Mouse (Mus musculus): ENCODE results near the gene Rundc1. TPM values are rescaled to one million over a fixed set of nuclear protein-coding genes. Genes with fewer than 3 reads are reported as not detected.
"Not testable (repeated sequence)": the region's sequence is repeated elsewhere in the genome, so short reads cannot be mapped to it uniquely, and the experiment has no call there.

The Rundc1 gene
- 28.7 and 29.0 TPM in 2 replicates for polyA plus RNA-seq (2015; fragmentation: Nextera tagmentation; extraction: Ambion mirVana)

DNA sequence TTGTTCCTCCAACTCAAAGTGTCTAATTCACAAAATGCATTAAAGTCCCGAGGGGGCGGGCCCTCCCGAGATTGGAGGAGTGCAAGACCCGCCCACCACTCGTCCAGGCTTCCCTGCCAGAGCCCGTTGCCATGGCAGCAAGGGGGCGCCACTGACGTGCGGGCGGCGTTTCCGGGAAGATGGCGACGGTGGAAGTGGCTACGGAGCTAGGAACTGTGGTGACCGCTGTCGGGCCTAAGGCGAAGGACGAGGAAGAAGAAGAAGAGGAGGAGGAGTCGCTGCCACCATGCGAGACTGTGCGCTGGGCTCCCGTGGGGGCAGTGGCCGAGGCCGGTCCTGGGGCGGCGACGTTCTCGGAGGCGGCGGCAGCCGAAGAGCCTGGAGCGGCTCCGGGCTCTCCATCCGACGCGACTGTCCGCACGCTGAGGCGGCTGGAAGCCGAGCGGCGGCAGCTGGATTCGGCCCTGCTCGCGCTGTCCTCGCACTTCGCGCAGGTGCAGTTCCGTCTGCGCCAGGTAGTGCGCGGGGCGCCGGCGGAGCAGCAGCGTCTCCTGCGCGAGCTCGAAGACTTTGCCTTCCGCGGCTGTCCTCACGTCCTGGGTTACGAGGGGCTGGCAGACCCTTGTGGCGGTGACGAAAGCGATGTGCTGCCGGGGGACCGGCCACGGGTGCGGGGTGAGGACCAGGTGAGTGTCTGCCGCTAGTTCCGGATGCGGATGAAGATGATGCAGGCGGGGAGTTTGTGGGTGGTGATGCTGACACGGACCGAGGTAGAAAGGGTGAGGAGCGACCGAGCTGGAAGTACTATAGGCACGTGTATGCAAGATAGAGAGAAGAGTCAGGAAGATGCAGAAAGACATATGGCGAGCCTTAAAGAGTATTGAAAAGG lies at the start of gene Rundc1, which contains the start of gene Ptges3l:
TSS of gene Rundc1 (plus strand) at position 161 of the 889 bp plus-strand sequence.
TSS of gene Ptges3l (minus strand) at position 409 of the 889 bp plus-strand sequence.
- Histone ChIP-seq H3K4me2 (peak within 1 kb of the TSS; percentile 83), H3K27me3 (replicated peaks) (no peaks in the 10 kb centered on the region), H3K4me1 (peaks cover 31% of the 10 kb centered on the region), H3K9me3 (replicated peaks) (no peaks in the 10 kb centered on the region), H3K9ac (replicated peaks) (peak within 1 kb of the TSS; percentile 71), H3K36me3 (peaks cover 11% of the 10 kb centered on the region), H3K27ac (replicated peaks) (peak within 1 kb of the TSS; percentile 93), H3K4me3 (replicated peaks) (peak within 1 kb of the TSS; percentile 72)
- ATAC-seq (ENCODE audit: low FRiP score): peak; percentile 94
- WGBS: under 1% methylated on average over 80 of the region's 81 CpGs

GRCm38 (mm10) chr11:101378196-101378595 lies 46.7 kb upstream of the Rundc1 start:
- 93% methylated on average over 8 of the region's 8 CpGs for WGBS
- not testable (repeated sequence) for H3K4me3 ChIP-seq (replicated peaks); H3K9ac ChIP-seq (replicated peaks); H3K4me2 ChIP-seq; H3K27ac ChIP-seq (replicated peaks); H3K27me3 ChIP-seq (replicated peaks); H3K9me3 ChIP-seq (replicated peaks); ATAC-seq (ENCODE audit: low FRiP score); H3K4me1 ChIP-seq; H3K36me3 ChIP-seq

GRCm38 (mm10) chr11:101378926-101379325 lies 46.0 kb upstream of the Rundc1 start:
- Histone ChIP-seq H3K27me3 (replicated peaks) (no peaks in the 10 kb centered on the region), H3K4me2 (no peak overlapping the region), H3K9me3 (replicated peaks) (no peaks in the 10 kb centered on the region), H3K4me3 (replicated peaks) (no peak overlapping the region), H3K27ac (replicated peaks) (no peak overlapping the region), H3K9ac (replicated peaks) (no peak overlapping the region), H3K4me1 (no peaks in the 10 kb centered on the region), H3K36me3 (no peaks in the 10 kb centered on the region)
- 85% methylated on average over 6 of the region's 6 CpGs for WGBS
- no peak for ATAC-seq (ENCODE audit: low FRiP score)

GRCm38 (mm10) chr11:101381817-101382216 lies 43.1 kb upstream of the Rundc1 start:
- Histone ChIP-seq H3K9ac (replicated peaks) (no peak overlapping the region), H3K4me3 (replicated peaks) (no peak overlapping the region), H3K4me2 (no peak overlapping the region), H3K27me3 (replicated peaks) (no peaks in the 10 kb centered on the region), H3K9me3 (replicated peaks) (no peaks in the 10 kb centered on the region), H3K36me3 (no peaks in the 10 kb centered on the region), H3K4me1 (no peaks in the 10 kb centered on the region), H3K27ac (replicated peaks) (no peak overlapping the region)
- 23% methylated on average over 4 of the region's 4 CpGs for WGBS
- ATAC-seq (ENCODE audit: low FRiP score): no peak

GRCm38 (mm10) chr11:101395110-101395509 lies 29.8 kb upstream of the Rundc1 start:
- Histone ChIP-seq H3K9ac (replicated peaks) (no peak overlapping the region), H3K4me1 (peaks cover 2% of the 10 kb centered on the region; the same call in 1 of the 2 replicates), H3K4me2 (no peak overlapping the region), H3K9me3 (replicated peaks) (no peaks in the 10 kb centered on the region), H3K27me3 (replicated peaks) (no peaks in the 10 kb centered on the region), H3K36me3 (no peaks in the 10 kb centered on the region), H3K4me3 (replicated peaks) (no peak overlapping the region), H3K27ac (replicated peaks) (no peak overlapping the region)
- WGBS: 9% methylated on average over 8 of the region's 8 CpGs
- no peak for ATAC-seq (ENCODE audit: low FRiP score)

DNA sequence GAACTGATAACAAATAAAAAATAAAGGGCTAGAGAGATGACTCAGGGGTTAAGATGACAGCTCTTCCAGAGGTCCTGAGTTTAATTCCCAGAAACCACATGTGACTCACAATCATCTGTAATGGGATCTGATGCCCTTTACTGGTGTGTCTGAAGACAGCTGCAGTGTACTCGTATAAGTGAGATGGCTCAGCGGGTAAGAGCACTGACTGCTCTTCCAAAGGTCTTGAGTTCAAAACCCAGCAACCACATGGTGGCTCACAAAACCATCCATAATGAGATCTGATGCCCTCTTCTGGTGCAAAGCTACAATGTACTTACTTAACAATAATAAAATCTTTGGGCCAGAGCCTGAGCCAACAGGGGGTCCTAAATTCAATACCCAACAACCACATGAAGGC lies 9.6 kb upstream of the Rundc1 start:
- no peak for ATAC-seq (ENCODE audit: low FRiP score)
- peaks cover 12% of the 10 kb centered on the region for H3K4me1 ChIP-seq
- H3K27me3 ChIP-seq (replicated peaks): no peaks in the 10 kb centered on the region
- no peak overlapping the region for H3K4me3 ChIP-seq (replicated peaks)
- H3K9me3 ChIP-seq (replicated peaks): no peaks in the 10 kb centered on the region
- H3K4me2 ChIP-seq: no peak overlapping the region
- H3K36me3 ChIP-seq: peaks cover 29% of the 10 kb centered on the region
- 84% methylated on average over 2 of the region's 2 CpGs for WGBS
- no peak overlapping the region for H3K27ac ChIP-seq (replicated peaks)
- H3K9ac ChIP-seq (replicated peaks): no peak overlapping the region

DNA sequence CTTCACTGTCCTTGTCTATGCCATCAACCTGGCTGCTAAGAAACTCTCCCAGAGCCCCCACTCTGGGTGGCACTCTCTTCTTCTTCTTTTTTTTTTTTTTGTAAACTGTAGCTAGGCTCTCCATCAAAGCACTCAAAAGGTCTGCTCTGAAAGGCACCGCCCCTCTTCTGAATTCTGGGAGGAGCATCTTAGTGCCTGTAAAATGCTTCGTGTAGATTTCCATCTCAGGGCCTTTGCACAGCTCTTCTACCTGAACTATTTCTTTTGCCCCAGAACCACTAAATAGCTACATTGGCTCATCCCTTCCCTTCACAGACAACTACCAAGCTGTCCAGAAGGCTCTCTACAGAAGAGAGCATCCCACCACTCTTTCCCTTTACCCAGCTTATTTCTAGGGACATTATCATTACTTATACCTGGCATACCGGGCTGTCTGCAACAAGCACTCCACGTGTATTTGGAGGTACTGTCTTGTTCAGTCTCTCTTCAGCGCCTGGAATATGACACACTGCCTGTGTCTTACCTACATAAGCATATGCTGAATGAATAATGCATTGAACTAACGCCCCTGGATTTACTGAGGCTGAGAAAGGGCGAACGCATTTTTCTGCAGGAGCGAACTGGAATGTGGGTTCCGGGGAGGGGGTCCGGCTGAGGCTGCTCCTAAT lies 8.3 kb upstream of the Rundc1 start:
- Histone ChIP-seq H3K36me3 (peaks cover 16% of the 10 kb centered on the region), H3K4me1 (peaks cover 12% of the 10 kb centered on the region), H3K27ac (replicated peaks) (peak overlapping the region; percentile 87), H3K4me3 (replicated peaks) (peak overlapping the region; percentile 86), H3K9me3 (replicated peaks) (no peaks in the 10 kb centered on the region), H3K27me3 (replicated peaks) (no peaks in the 10 kb centered on the region), H3K4me2 (peak overlapping the region; percentile 66), H3K9ac (replicated peaks) (peak overlapping the region; percentile 85)
- 1% methylated on average over 11 of the region's 11 CpGs for WGBS
- ATAC-seq (ENCODE audit: low FRiP score): no peak; the same call in none of the 2 replicates

DNA sequence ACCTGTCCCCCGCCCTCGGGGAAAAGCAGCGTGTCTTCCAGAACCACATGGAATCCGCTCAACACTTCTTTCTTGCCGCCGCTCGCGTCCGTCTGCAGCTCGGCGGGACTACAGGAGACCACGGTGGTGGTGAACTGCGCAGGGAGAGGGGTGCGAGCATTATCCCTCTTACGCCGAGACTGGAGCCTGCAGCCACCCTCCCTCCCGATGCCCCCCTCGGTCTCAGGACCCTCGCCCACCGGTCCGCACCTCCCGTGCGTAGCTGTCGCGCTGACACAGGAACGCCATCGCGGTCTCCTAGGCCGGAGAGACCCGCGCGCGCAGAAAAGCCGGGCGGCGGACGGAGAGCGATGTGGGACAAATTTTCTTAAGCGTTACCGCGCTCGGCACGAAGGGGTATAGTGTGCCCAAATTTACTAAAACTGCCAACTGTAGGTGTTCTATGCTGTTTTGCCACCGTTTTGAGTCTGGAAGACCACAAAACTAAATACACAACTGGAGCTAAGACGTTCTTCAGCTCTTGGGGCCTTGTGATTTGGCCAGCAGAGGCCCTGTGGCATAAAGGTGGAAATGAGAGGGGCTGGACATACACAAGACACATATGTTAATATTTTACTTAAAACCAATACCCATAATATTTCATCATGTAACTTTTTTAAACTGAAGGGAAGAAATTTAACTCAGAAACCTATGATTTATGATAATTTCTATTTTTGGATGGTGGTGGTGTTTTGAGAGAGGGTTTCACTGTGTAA lies 7.6 kb upstream of the Rundc1 start, which contains the start of gene Aarsd1:
TSS of gene Aarsd1 (minus strand) at position 515 of the 755 bp plus-strand sequence.
- Histone ChIP-seq H3K4me1 (peaks cover 12% of the 10 kb centered on the region), H3K9me3 (replicated peaks) (no peaks in the 10 kb centered on the region), H3K4me3 (replicated peaks) (peak within 1 kb of the TSS; percentile 86), H3K27ac (replicated peaks) (peak within 1 kb of the TSS; percentile 87), H3K27me3 (replicated peaks) (no peaks in the 10 kb centered on the region), H3K36me3 (peaks cover 10% of the 10 kb centered on the region), H3K9ac (replicated peaks) (peak within 1 kb of the TSS; percentile 85), H3K4me2 (peak within 1 kb of the TSS; percentile 66)
- ATAC-seq (ENCODE audit: low FRiP score): peak; percentile 86
- under 1% methylated on average over 45 of the region's 45 CpGs for whole genome bisulfite sequencing

DNA sequence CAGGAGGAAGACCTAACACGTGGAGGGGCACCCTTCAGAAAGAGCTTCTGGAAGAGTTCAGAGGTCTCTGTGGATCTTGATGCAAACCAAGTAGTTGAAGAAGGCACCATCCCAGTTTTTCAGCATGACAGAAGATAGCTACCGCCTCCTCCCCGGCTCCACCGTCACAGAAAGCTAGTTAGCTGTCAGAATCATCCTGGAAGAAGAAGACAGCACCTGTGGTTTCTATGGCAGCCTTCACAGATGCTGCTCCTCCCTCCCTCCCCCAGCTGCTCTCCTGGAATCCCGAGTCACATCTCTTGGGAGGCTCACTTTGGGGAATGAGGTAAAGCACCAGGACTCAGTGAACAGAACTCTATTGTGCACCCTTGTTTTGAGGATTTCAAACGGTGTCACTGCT lies 5.9 kb upstream of the Rundc1 start:
- peaks cover 14% of the 10 kb centered on the region for H3K4me1 ChIP-seq
- H3K36me3 ChIP-seq: no peaks in the 10 kb centered on the region
- no peak for ATAC-seq (ENCODE audit: low FRiP score)
- H3K27ac ChIP-seq (replicated peaks): no peak overlapping the region
- WGBS: 66% methylated on average over 6 of the region's 6 CpGs
- no peaks in the 10 kb centered on the region for H3K27me3 ChIP-seq (replicated peaks)
- no peak overlapping the region for H3K4me3 ChIP-seq (replicated peaks)
- no peak overlapping the region for H3K4me2 ChIP-seq
- H3K9me3 ChIP-seq (replicated peaks): no peaks in the 10 kb centered on the region
- H3K9ac ChIP-seq (replicated peaks): no peak overlapping the region

DNA sequence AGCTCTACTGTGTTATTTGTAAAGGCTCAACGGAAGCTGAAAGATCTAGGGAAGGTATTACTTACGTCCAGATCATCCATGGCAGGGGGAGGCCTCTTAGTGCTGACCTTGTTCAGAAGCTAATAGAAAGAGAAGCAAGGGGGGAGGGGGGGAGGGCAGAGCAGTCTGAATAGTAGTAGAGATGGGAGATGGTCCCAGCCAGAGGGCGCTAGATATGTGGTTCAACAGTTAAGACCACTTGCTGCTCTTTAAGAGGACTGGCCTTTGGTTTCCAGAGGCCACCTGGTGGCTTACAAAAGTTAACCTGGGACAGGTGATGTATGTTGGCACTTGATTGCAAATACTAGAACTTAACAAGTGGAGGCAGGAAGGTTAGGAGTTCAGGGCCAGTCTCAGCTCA lies 5.3 kb upstream of the Rundc1 start:
- Histone ChIP-seq H3K27ac (replicated peaks) (no peak overlapping the region), H3K4me2 (no peak overlapping the region), H3K4me1 (peaks cover 21% of the 10 kb centered on the region), H3K4me3 (replicated peaks) (no peak overlapping the region), H3K27me3 (replicated peaks) (no peaks in the 10 kb centered on the region), H3K36me3 (no peaks in the 10 kb centered on the region), H3K9me3 (replicated peaks) (no peaks in the 10 kb centered on the region), H3K9ac (replicated peaks) (no peak overlapping the region)
- ATAC-seq (ENCODE audit: low FRiP score): no peak
- 34% methylated on average over 3 of the region's 3 CpGs for WGBS

DNA sequence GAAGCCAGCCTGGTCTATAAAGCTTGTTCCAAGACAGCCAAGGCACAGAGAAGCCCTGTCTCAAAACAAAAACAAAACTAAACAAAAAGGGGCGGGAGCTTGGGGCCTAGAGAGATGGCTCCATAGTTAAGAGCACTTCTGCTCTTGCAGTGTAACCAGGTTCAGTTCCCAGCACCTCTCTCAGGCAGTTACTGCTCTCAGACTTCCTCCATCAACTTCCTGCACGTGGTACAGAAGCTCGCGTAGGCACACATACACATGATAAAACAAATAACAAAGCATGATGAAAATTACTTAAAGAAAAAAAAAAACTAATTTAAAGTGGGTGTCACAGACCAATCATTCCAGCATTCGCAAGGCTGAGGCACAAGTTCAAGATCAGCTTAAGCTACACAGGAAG lies 4.7 kb upstream of the Rundc1 start:
- WGBS: 92% methylated on average over 5 of the region's 5 CpGs
- H3K9ac ChIP-seq (replicated peaks): no peak overlapping the region
- H3K4me1 ChIP-seq: peaks cover 22% of the 10 kb centered on the region
- ATAC-seq (ENCODE audit: low FRiP score): no peak
- no peaks in the 10 kb centered on the region for H3K36me3 ChIP-seq
- H3K9me3 ChIP-seq (replicated peaks): no peaks in the 10 kb centered on the region
- H3K4me3 ChIP-seq (replicated peaks): no peak overlapping the region
- H3K27me3 ChIP-seq (replicated peaks): no peaks in the 10 kb centered on the region
- H3K4me2 ChIP-seq: no peak overlapping the region
- H3K27ac ChIP-seq (replicated peaks): no peak overlapping the region

Measured in neural tube, embryonic 15.5 days (tissue).